Mouse (Mus musculus): ENCODE results near the gene Piezo1.

- TF ChIP-seq POLR2A (IDR thresholded peaks at IDR 0.05; ENCODE audit: insufficient read depth, low read length) (no peak), CTCF (IDR thresholded peaks at IDR 0.05; ENCODE audit: low read depth, low read length) (no peak)
Measured at GRCm38 (mm10) chr8:122538310-122539076, 12.6 kb downstream of the Piezo1 start.
